Mouse (Mus musculus) retina, adult 2 months (tissue): Measurements from ENCODE around the gene Cul1.
"Not testable (repeated sequence)": the region's sequence is repeated elsewhere in the genome, so short reads cannot be mapped to it uniquely, and the experiment has no call there.

Experiments used
- DNase-seq: peaks from one replicate; pipeline ENCODE4 v3.0.0-alpha.2; 2012; ENCODE audit warnings: low read depth, low spot score

The Cul1 gene

GRCm38 (mm10) chr6:47453098-47453497 is at the start of gene Cul1:
Cul1 (plus strand) TSS chr6:47453398.
- no peak for DNase-seq

- no peak for DNase-seq
Measured at GRCm38 (mm10) chr6:47404419-47405382, 48.5 kb upstream of the Cul1 start.

GRCm38 (mm10) chr6:47412886-47413606 is 40.2 kb upstream of the Cul1 start:
- DNase-seq = no peak

- no peak for DNase-seq
Measured at GRCm38 (mm10) chr6:47413656-47414055, 39.5 kb upstream of the Cul1 start.

- no peak for DNase-seq
Measured at GRCm38 (mm10) chr6:47418691-47419090, 34.5 kb upstream of the Cul1 start.

- no peak for DNase-seq
Measured at GRCm38 (mm10) chr6:47420156-47420555, 33.0 kb upstream of the Cul1 start.

GRCm38 (mm10) chr6:47421221-47421620 is 32.0 kb upstream of the Cul1 start:
- no peak for DNase-seq

- DNase-seq = no peak
Measured at GRCm38 (mm10) chr6:47426136-47426535, 27.1 kb upstream of the Cul1 start.

GRCm38 (mm10) chr6:47426556-47426955 is 26.6 kb upstream of the Cul1 start:
- DNase-seq = not testable (repeated sequence)

GRCm38 (mm10) chr6:47432795-47433194 is 20.4 kb upstream of the Cul1 start:
- not testable (repeated sequence) for DNase-seq

GRCm38 (mm10) chr6:47440080-47440479 is 13.1 kb upstream of the Cul1 start:
- no peak for DNase-seq

- no peak for DNase-seq
Measured at GRCm38 (mm10) chr6:47447658-47448057, 5.5 kb upstream of the Cul1 start.

GRCm38 (mm10) chr6:47453522-47454130 is 428 bp downstream of the Cul1 start:
- peak; percentile 25 for DNase-seq

GRCm38 (mm10) chr6:47454131-47454574 is 955 bp downstream of the Cul1 start:
- peak; percentile 57 for DNase-seq

- peak; percentile 23 for DNase-seq
Measured at GRCm38 (mm10) chr6:47454575-47455571, 1.7 kb downstream of the Cul1 start.

- no peak for DNase-seq
Measured at GRCm38 (mm10) chr6:47455843-47456242, 2.6 kb downstream of the Cul1 start.

GRCm38 (mm10) chr6:47456853-47457252 is 3.7 kb downstream of the Cul1 start:
- no peak for DNase-seq

GRCm38 (mm10) chr6:47465400-47465799 is 12.2 kb downstream of the Cul1 start:
- no peak for DNase-seq

GRCm38 (mm10) chr6:47466488-47466887 is 13.3 kb downstream of the Cul1 start:
- DNase-seq = no peak

- no peak for DNase-seq
Measured at GRCm38 (mm10) chr6:47467058-47467457, 13.9 kb downstream of the Cul1 start.

- no peak for DNase-seq
Measured at GRCm38 (mm10) chr6:47469760-47470159, 16.6 kb downstream of the Cul1 start.
